Mouse (Mus musculus) heart, adult 2 months (tissue): ENCODE results near the gene Bckdha. TPM values are rescaled to one million over a fixed set of nuclear protein-coding genes. Genes with fewer than 3 reads are reported as not detected.

Experiments
- DNase-seq, 2 experiments: peaks; one replicate each; pipeline ENCODE4 v3.0.0; 2021
- H3K27ac ChIP-seq: fragments of 200-600 bp; 2 replicates; pipeline ENCODE4 v1.8.1; 2022
- H3K27me3 ChIP-seq: fragments of 200-500 bp; 2 replicates; pipeline ENCODE4 v1.6.1; 2012; ENCODE audit warnings: mild to moderate bottlenecking, low read length, inconsistent platforms, mixed read lengths; ENCODE audit not compliant: control insufficient read depth, insufficient read depth
- H3K36me3 ChIP-seq: fragments of 200-500 bp; 2 replicates; pipeline ENCODE4 v1.6.1; 2012; ENCODE audit warnings: low read length, inconsistent platforms; ENCODE audit not compliant: control insufficient read depth, insufficient read depth
- H3K4me1 ChIP-seq: fragments of 200-500 bp; 2 replicates; pipeline ENCODE4 v1.6.1; 2011; ENCODE audit warnings: low read length; ENCODE audit not compliant: control insufficient read depth, insufficient read depth
- H3K4me3 ChIP-seq: fragments of 200-600 bp; 2 replicates; pipeline ENCODE4 v1.8.1; 2022
- H3K79me2 ChIP-seq: fragments of 200-500 bp; replicated peaks from 2 replicates; pipeline ENCODE4 v1.6.1; 2012; ENCODE audit warnings: mild to moderate bottlenecking, inconsistent platforms, low read length, moderate library complexity, mixed read lengths; ENCODE audit not compliant: control insufficient read depth, insufficient read depth
- H3K9ac ChIP-seq: fragments of 200-500 bp; 2 replicates; pipeline ENCODE4 v1.6.1; 2012; ENCODE audit warnings: low read depth, mild to moderate bottlenecking, control low read depth, inconsistent platforms, low read length, mixed read lengths
- CTCF ChIP-seq: fragments of 200-600 bp; IDR thresholded peaks from 2 replicates; pipeline ENCODE4 v1.8.1; 2022; ENCODE audit warnings: antibody characterized with exemption, mild to moderate bottlenecking, moderate library complexity
- EP300 ChIP-seq: fragments of 200-500 bp; IDR thresholded peaks from 2 replicates; pipeline ENCODE4 v1.6.1; 2011; ENCODE audit warnings: low read depth, low read length, control low read depth; ENCODE audit not compliant: insufficient read depth
- POLR2A ChIP-seq: fragments of 200-500 bp; IDR thresholded peaks from 2 replicates; pipeline ENCODE4 v1.6.1; 2011; ENCODE audit warnings: mild to moderate bottlenecking, low read depth, low read length, control low read depth; ENCODE audit not compliant: insufficient read depth
- WGBS: fragments of 180-500 bp; shearing (Covaris S2); methylation state at CpG from one replicate; pipeline ENCODE4 v1.1.7; 2018; 5-methylcytosine and 5-hydroxymethylcytosine counted together
- intact Hi-C: fragments of 180-260 bp; cut with DNase I; formaldehyde crosslinking; loops from one replicate; pipeline ENCODE4 v1.15.1; 2025
- polyA plus RNA-seq: library from polyadenylated mRNA; depleted of rRNA; stranded (reverse); fragments of >200 nt; gene quantifications from 2 replicates; pipeline ENCODE4 v1.2.3, GENCODE M21; 2012
- total RNA-seq, 2 experiments: library from RNA; stranded (reverse); gene quantifications; 2 replicates each; pipeline ENCODE4 v1.2.3; 2021

Bckdha gene
- total and polyA plus RNA-seq, 3 experiments: 225 to 545 (median 312) TPM

DNA sequence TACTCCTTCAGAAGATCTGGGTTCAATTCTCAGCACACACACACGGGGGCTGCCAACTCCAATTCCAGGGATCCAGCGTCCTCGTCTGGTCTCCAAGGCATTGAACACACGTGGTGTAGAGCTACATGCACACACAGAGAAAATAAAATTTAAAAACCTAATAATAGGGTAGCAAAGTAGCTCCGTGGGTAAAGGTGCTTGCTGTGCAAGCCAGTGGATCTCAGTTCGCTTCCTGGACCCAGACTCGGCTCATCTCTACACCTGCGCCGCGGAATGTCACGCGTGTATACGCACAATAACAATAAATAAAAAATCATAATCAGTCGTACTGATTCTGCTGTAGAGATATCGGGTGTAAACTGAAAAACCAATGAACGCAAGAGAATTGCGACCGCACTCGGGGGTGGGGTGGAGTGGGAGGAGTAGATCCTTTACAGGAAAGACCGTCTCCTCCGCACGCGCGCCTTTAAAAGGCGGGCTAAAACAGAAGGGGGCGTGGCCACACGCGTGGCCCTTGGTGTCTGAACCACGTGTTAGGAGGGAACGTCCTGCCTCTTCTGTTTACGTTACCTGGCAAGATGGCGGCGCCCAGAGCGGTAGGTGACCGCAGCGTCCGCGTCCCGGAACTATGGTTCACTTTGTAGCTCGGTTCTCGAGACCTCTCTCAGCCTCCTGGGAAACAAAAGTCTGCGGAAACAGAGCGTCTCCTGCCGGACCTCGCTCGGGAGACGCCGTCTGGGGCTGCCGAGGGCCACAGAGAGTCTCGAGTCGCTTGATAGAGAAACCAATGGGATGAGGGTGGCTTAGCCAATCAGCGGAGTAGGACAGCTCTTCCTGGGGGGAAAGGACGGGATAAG is 39.7 kb downstream of the Bckdha start, which contains the start of gene Dmac2:
Gene Dmac2, plus strand, starts transcription at position 550 of the 857 bp plus-strand sequence.
- H3K9ac ChIP-seq: peak within 1 kb of the TSS; percentile 41
- no peaks in the 10 kb centered on the region for H3K27me3 ChIP-seq
- peaks cover 1% of the 10 kb centered on the region; the same call in 1 of the 2 replicates for H3K4me1 ChIP-seq
- no peaks in the 10 kb centered on the region for H3K36me3 ChIP-seq
- intact Hi-C loops: loop anchor here (2.0 to 5.0 kb wide), 2 partner anchors 38 to 397 kb away; partner anchors contain the start of genes Dedd2 and Zfp526
- TF ChIP-seq CTCF: no peak
- TF ChIP-seq EP300: peak; percentile 81; the same call in 1 of the 2 replicates
- peak; percentile 88 for TF ChIP-seq POLR2A
- peak within 1 kb of the TSS; percentile 72 for H3K4me3 ChIP-seq
- peak; percentile 94 for DNase-seq
- H3K79me2 ChIP-seq: no peaks in the 10 kb centered on the region
- 1% methylated on average over 53 of the region's 53 CpGs for WGBS
- H3K27ac ChIP-seq: peak within 1 kb of the TSS; percentile 96

DNA sequence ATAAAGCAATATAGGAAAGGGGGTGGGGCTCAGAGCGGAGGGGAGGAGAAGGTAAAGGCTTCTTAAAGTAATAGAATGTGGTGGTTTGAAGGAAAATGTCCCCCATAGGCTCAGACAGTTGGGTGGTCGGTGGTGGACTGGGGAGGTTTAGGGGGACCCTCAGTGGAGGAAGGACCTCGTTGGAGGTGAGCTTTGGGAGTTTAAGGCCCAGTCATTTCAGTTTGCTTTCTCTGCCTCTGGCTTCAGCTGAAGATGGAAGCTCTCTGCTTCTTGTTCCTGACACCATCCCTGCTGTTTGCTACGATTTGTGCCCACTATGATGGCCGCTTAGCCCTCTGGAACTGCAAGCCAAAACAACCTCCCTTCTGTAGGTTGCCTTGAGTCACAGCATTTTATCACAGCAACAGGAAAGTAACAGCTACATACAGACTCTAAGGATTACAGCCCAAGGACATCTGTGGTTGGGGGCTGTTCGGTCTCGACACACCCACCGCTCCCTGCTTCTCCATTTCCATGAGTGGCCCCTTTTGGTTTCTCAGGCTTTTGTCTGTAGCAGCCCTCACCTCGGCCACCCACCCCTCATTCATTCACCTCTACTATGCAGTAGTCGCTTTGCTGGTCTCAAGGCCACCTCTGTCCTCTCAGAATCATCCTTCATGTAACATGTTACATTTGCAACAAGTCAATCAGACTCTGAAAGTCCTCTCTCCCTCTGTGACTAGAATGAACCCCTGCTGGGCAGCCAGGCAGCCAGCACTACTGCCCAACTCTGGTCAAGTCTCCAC is 41.2 kb downstream of the Bckdha start:
- no peak for TF ChIP-seq EP300
- TF ChIP-seq CTCF: no peak
- no peak for TF ChIP-seq POLR2A
- Histone ChIP-seq H3K9ac (no peak overlapping the region), H3K79me2 (no peaks in the 10 kb centered on the region), H3K4me1 (peaks cover 1% of the 10 kb centered on the region; the same call in 1 of the 2 replicates), H3K36me3 (no peaks in the 10 kb centered on the region), H3K4me3 (no peak overlapping the region), H3K27me3 (no peaks in the 10 kb centered on the region), H3K27ac (no peak overlapping the region)
- intact Hi-C loops: loop anchor here (2.0 to 5.0 kb wide), 2 partner anchors 39 to 395 kb away; partner anchors contain the start of genes Dedd2 and Zfp526
- peak in 1 of 2 experiments; percentile 10 for DNase-seq
- 87% methylated on average over 10 of the region's 10 CpGs for WGBS

DNA sequence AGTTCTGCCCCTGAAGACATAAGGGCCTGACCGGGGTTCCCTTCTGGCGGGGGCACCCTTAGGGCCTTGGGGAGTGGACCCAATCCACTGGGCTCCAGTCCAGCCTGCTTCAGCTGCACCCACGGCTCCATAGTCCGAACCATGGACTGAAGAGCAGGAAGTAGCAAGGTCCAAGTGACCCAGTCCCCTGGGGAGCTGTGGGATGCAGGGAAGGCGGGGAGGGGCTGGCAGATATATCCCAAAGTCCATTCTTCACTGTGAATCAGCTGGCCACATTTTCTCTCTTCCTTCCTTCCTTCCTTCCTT is 43.1 kb downstream of the Bckdha start, which contains the start of gene Erich4:
Gene Erich4, minus strand, starts transcription at position 187 of the 306 bp plus-strand sequence.
- Histone ChIP-seq H3K36me3 (no peaks in the 10 kb centered on the region), H3K9ac (no peak within 1 kb of the TSS), H3K27me3 (no peaks in the 10 kb centered on the region), H3K27ac (no peak within 1 kb of the TSS), H3K4me3 (no peak within 1 kb of the TSS), H3K4me1 (peaks cover 1% of the 10 kb centered on the region; the same call in 1 of the 2 replicates), H3K79me2 (no peaks in the 10 kb centered on the region)
- TF ChIP-seq CTCF (no peak), POLR2A (no peak), EP300 (no peak)
- intact Hi-C loops: loop anchor here (5.0 kb wide), 1 partner anchor 393 kb away; the partner anchor contains the start of genes Dedd2 and Zfp526
- 61% methylated on average over 5 of the region's 5 CpGs for WGBS
- DNase-seq: peak in 1 of 2 experiments; percentile 4

DNA sequence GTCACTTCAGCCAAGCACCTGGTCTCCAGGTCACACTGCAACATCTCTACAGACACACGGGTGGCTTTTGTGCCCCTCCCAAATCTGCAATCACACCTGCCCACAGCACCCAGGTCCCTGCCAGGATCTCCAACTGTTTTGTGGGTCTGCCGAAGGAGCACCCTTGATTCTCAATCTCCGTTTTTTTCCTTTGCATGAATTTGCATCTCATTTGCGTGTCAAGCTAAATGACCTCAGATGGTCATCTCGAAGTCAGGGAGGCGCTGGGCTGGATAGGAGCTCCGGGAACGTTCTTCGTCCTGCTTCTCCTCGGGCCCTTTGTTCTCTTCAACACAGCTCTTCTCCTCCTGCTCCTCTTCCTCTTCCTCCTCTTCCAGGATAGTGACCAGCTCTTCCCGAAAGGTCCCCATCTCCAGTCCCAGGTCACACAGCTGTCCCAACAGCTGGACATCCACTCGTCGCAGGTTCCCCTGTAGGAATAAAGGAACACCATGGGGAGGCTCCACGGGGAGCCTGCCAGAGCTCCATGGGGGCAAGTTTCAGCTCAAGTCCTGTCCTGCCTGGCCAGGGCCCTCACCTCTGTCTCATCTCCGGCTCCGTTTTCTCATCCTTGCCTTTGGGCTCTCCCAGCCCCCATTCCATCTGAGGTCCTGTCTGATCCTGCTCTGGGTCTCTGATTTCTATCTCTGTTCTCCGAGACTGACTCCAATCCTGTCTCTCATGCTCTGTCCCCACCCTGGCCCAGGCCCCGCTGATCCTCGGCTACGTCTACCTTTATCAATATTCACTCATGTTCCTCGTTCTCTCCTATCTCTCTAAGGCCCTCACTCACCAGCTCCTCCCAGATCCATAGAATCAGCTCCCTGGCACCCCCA is 43.7 kb downstream of the Bckdha start:
- Histone ChIP-seq H3K27me3 (no peaks in the 10 kb centered on the region), H3K9ac (no peak overlapping the region), H3K4me3 (no peak overlapping the region), H3K79me2 (no peaks in the 10 kb centered on the region), H3K27ac (no peak overlapping the region), H3K36me3 (no peaks in the 10 kb centered on the region), H3K4me1 (peaks cover 1% of the 10 kb centered on the region; the same call in 1 of the 2 replicates)
- DNase-seq: no peak
- TF ChIP-seq EP300 (no peak), CTCF (no peak), POLR2A (no peak)
- intact Hi-C loops: loop anchor here (5.0 kb wide), 1 partner anchor 393 kb away; the partner anchor contains the start of genes Dedd2 and Zfp526
- WGBS: 66% methylated on average over 21 of the region's 21 CpGs

DNA sequence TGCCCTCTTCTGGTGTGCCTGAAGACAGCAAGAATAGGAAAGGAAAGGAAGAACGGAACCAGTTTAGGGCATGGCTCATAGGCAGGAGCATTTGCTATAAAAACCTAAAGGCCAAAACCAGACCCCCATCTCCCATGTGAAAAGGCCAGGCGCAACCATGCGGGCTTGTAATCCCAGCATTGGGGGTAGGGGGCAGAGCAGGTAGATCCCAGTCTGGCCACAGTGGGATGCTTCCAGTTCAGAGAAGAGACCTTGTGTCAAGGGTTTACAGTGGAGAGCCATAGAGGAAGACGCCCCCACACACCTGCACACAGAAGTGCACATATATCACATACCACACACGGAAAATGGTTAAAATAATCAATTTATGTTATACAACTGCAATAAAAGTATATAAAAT is 44.7 kb downstream of the Bckdha start:
- WGBS: 90% methylated on average over 5 of the region's 5 CpGs
- H3K4me3 ChIP-seq: no peak overlapping the region
- no peak for DNase-seq
- intact Hi-C loops: no loop called here
- no peak for TF ChIP-seq EP300
- no peak for TF ChIP-seq POLR2A
- TF ChIP-seq CTCF: no peak
- H3K9ac ChIP-seq: no peak overlapping the region
- no peak overlapping the region for H3K27ac ChIP-seq
- H3K27me3 ChIP-seq: no peaks in the 10 kb centered on the region
- H3K36me3 ChIP-seq: no peaks in the 10 kb centered on the region
- H3K79me2 ChIP-seq: no peaks in the 10 kb centered on the region
- peaks cover 1% of the 10 kb centered on the region; the same call in 1 of the 2 replicates for H3K4me1 ChIP-seq
